Mouse (Mus musculus): ENCODE data around the gene Gm49378. TPM values are rescaled to one million over a fixed set of nuclear protein-coding genes. Genes with fewer than 3 reads are reported as not detected.

Gene Gm49378
- 1.5 and 1.6 TPM in 2 replicates for polyA plus RNA-seq (2015; fragmentation: Nextera tagmentation; extraction: Ambion mirVana)

DNA sequence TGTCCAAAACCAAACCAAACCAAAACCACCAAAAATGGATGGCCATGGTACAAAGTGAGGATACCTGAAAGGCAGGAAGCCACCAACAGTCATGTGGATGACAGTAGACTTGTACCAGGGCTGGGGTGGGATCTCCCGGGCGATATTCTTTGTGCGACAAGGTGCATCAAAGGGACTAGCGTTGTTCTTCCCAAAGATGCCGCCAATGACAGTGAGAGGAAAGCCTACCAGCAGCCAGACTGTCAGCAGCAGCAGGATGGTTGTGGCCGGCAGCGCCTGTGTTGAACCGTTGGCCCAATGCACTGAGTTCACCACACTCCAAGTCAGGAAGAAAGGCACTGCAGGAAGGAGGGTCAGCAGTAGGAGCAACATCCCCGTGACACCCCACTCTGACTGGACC is at the start of gene Gm49378:
Gene Gm49378, minus strand, starts transcription at position 101 of the 400 bp plus-strand sequence.
- Histone ChIP-seq H3K4me2 (replicated peaks; ENCODE audit: low read depth, low read length) (no peak within 1 kb of the TSS), H3K4me1 (ENCODE audit: insufficient read depth, low read length) (peaks cover 16% of the 10 kb centered on the region), H3K27me3 (ENCODE audit: insufficient read depth, low read length) (no peaks in the 10 kb centered on the region), H3K27ac (ENCODE audit: low read length) (no peak within 1 kb of the TSS), H3K9ac (replicated peaks; ENCODE audit: low read length) (no peak within 1 kb of the TSS), H3K9me3 (ENCODE audit: low read length) (no peaks in the 10 kb centered on the region), H3K36me3 (ENCODE audit: insufficient read depth, low read length) (peaks cover 44% of the 10 kb centered on the region), H3K4me3 (ENCODE audit: low read length) (no peak within 1 kb of the TSS)
- 91% methylated on average over 9 of the region's 9 CpGs for WGBS
- no peak for ATAC-seq (ENCODE audit: low FRiP score, low TSS enrichment)

- ATAC-seq (ENCODE audit: low FRiP score, low TSS enrichment): peak; percentile 16
Observed at GRCm38 (mm10) chr14:55682118-55682493, 44.4 kb upstream of the Gm49378 start.

GRCm38 (mm10) chr14:55681160-55682117 is 43.7 kb upstream of the Gm49378 start, which contains the start of gene Tinf2:
Gene Tinf2 (minus strand): TSS chr14:55681820.
- H3K9me3 ChIP-seq (ENCODE audit: low read length): no peaks in the 10 kb centered on the region
- H3K9ac ChIP-seq (replicated peaks; ENCODE audit: low read length): peak within 1 kb of the TSS; percentile 83
- H3K27ac ChIP-seq (ENCODE audit: low read length): peak within 1 kb of the TSS; percentile 90
- H3K4me3 ChIP-seq (ENCODE audit: low read length): peak within 1 kb of the TSS; percentile 70
- peaks cover 12% of the 10 kb centered on the region; the same call in 1 of the 2 replicates for H3K4me1 ChIP-seq (ENCODE audit: insufficient read depth, low read length)
- WGBS: under 1% methylated on average over 66 of the region's 66 CpGs
- no peaks in the 10 kb centered on the region for H3K27me3 ChIP-seq (ENCODE audit: insufficient read depth, low read length)
- H3K4me2 ChIP-seq (replicated peaks; ENCODE audit: low read depth, low read length): peak within 1 kb of the TSS; percentile 78
- ATAC-seq (ENCODE audit: low FRiP score, low TSS enrichment): peak; percentile 98
- peaks cover 37% of the 10 kb centered on the region for H3K36me3 ChIP-seq (ENCODE audit: insufficient read depth, low read length)

More at GRCm38 (mm10) chr14:55682118-55682493, 44.4 kb upstream of the Gm49378 start:
- H3K27ac ChIP-seq (ENCODE audit: low read length): peak overlapping the region; percentile 90; the same call in 1 of the 2 replicates
- peaks cover 12% of the 10 kb centered on the region; the same call in 1 of the 2 replicates for H3K4me1 ChIP-seq (ENCODE audit: insufficient read depth, low read length)
- H3K36me3 ChIP-seq (ENCODE audit: insufficient read depth, low read length): peaks cover 31% of the 10 kb centered on the region
- WGBS: 14% methylated on average over 3 of the region's 3 CpGs
- H3K27me3 ChIP-seq (ENCODE audit: insufficient read depth, low read length): no peaks in the 10 kb centered on the region
- H3K9me3 ChIP-seq (ENCODE audit: low read length): no peaks in the 10 kb centered on the region
- H3K4me2 ChIP-seq (replicated peaks; ENCODE audit: low read depth, low read length): peak overlapping the region; percentile 78
- peak overlapping the region; percentile 70 for H3K4me3 ChIP-seq (ENCODE audit: low read length)
- peak overlapping the region; percentile 83 for H3K9ac ChIP-seq (replicated peaks; ENCODE audit: low read length)

GRCm38 (mm10) chr14:55677615-55678014 is 39.9 kb upstream of the Gm49378 start:
- Histone ChIP-seq H3K4me3 (ENCODE audit: low read length) (no peak overlapping the region), H3K9ac (replicated peaks; ENCODE audit: low read length) (no peak overlapping the region), H3K27ac (ENCODE audit: low read length) (no peak overlapping the region), H3K4me2 (replicated peaks; ENCODE audit: low read depth, low read length) (no peak overlapping the region), H3K27me3 (ENCODE audit: insufficient read depth, low read length) (no peaks in the 10 kb centered on the region), H3K4me1 (ENCODE audit: insufficient read depth, low read length) (peaks cover 16% of the 10 kb centered on the region), H3K9me3 (ENCODE audit: low read length) (no peaks in the 10 kb centered on the region), H3K36me3 (ENCODE audit: insufficient read depth, low read length) (peaks cover 51% of the 10 kb centered on the region)
- WGBS: 90% methylated on average over 4 of the region's 4 CpGs
- no peak for ATAC-seq (ENCODE audit: low FRiP score, low TSS enrichment)

DNA sequence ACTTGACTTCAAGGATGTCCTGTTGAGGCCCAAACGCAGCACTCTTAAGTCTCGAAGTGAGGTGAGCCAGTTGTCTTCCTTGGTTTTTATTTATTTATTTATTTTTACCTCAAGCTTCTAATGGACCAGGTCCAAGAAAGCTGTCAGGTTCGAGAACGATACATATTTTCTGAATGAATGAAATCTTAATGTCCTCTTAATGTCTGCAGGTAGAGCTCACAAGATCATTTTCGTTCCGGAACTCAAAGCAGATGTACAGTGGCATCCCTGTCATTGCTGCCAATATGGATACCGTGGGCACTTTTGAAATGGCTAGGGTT is 35.0 kb upstream of the Gm49378 start:
- Histone ChIP-seq H3K4me2 (replicated peaks; ENCODE audit: low read depth, low read length) (peak overlapping the region; percentile 74), H3K27ac (ENCODE audit: low read length) (peak overlapping the region; percentile 13; the same call in 1 of the 2 replicates), H3K4me1 (ENCODE audit: insufficient read depth, low read length) (peaks cover 15% of the 10 kb centered on the region), H3K27me3 (ENCODE audit: insufficient read depth, low read length) (no peaks in the 10 kb centered on the region), H3K9me3 (ENCODE audit: low read length) (no peaks in the 10 kb centered on the region), H3K4me3 (ENCODE audit: low read length) (peak overlapping the region; percentile 94), H3K36me3 (ENCODE audit: insufficient read depth, low read length) (peaks cover 32% of the 10 kb centered on the region), H3K9ac (replicated peaks; ENCODE audit: low read length) (peak overlapping the region; percentile 61)
- no peak for ATAC-seq (ENCODE audit: low FRiP score, low TSS enrichment)
- WGBS: 77% methylated on average over 7 of the region's 7 CpGs

DNA sequence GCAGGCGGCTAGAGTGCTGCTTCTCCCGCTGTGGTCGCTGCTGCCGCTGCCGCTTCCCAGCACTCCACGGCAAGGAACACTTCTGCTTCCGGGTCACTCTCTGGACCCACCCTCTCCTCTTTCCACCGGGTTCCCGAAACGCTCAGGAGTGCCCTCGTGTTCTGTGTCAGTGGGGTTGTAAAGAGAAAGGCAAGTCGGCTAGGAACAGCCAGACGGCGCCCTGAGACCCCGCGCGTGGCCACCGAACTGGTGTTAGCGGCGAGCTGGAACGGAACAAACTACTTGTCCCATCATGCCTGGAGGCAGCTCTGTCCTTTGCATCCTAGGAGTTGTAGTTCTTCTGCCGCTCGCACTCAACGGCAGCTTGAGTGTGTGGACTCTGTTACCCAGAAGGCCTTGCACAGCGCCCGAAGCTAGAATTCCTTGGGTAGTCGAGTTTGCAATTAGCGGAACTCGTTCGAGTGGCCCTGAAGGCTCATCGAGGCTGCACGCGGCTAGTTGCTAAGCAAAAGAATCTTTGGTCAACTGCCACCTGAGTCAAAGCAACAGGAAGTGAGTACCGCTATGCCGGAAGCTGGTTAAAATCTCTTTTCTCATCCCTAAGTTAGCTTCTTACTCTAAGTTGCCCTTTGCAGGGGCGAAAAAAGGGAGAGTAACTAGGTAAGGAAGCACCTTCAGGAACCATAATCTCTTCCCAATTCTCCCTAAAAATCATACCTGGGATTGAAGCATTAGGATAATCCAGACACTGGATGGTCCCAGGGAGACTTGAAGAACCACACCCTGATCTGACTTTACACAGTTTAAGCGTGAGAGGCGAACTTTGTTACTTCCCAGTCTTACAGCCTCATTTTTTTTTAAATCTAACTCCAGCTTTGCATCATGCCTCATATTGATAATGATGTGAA is 34.4 kb upstream of the Gm49378 start, which contains the start of the genes Gmpr2 and Nedd8:
Gene Gmpr2, plus strand, starts transcription at position 109 of the 908 bp plus-strand sequence.
Gene Nedd8, minus strand, starts transcription at position 292 of the 908 bp plus-strand sequence.
- Histone ChIP-seq H3K9me3 (ENCODE audit: low read length) (no peaks in the 10 kb centered on the region), H3K9ac (replicated peaks; ENCODE audit: low read length) (peak within 1 kb of the TSS; percentile 88), H3K27me3 (ENCODE audit: insufficient read depth, low read length) (no peaks in the 10 kb centered on the region), H3K4me3 (ENCODE audit: low read length) (peak within 1 kb of the TSS; percentile 94), H3K36me3 (ENCODE audit: insufficient read depth, low read length) (peaks cover 26% of the 10 kb centered on the region), H3K4me2 (replicated peaks; ENCODE audit: low read depth, low read length) (peak within 1 kb of the TSS; percentile 74), H3K4me1 (ENCODE audit: insufficient read depth, low read length) (peaks cover 15% of the 10 kb centered on the region), H3K27ac (ENCODE audit: low read length) (peak within 1 kb of the TSS; percentile 87)
- peak; percentile 99 for ATAC-seq (ENCODE audit: low FRiP score, low TSS enrichment)
- under 1% methylated on average over 38 of the region's 38 CpGs for WGBS

GRCm38 (mm10) chr14:55671486-55671832 is 33.8 kb upstream of the Gm49378 start:
- H3K4me1 ChIP-seq (ENCODE audit: insufficient read depth, low read length): peaks cover 15% of the 10 kb centered on the region
- under 1% methylated on average over 12 of the region's 12 CpGs for WGBS
- H3K9me3 ChIP-seq (ENCODE audit: low read length): no peaks in the 10 kb centered on the region
- peak overlapping the region; percentile 87 for H3K27ac ChIP-seq (ENCODE audit: low read length)
- peak overlapping the region; percentile 94 for H3K4me3 ChIP-seq (ENCODE audit: low read length)
- no peaks in the 10 kb centered on the region for H3K27me3 ChIP-seq (ENCODE audit: insufficient read depth, low read length)
- peak overlapping the region; percentile 74 for H3K4me2 ChIP-seq (replicated peaks; ENCODE audit: low read depth, low read length)
- ATAC-seq (ENCODE audit: low FRiP score, low TSS enrichment): peak; percentile 68
- H3K9ac ChIP-seq (replicated peaks; ENCODE audit: low read length): peak overlapping the region; percentile 88
- peaks cover 23% of the 10 kb centered on the region for H3K36me3 ChIP-seq (ENCODE audit: insufficient read depth, low read length)

- Histone ChIP-seq H3K4me1 (ENCODE audit: insufficient read depth, low read length) (peaks cover 10% of the 10 kb centered on the region; the same call in 1 of the 2 replicates), H3K4me2 (replicated peaks; ENCODE audit: low read depth, low read length) (peak overlapping the region; percentile 60; the same call in 1 of the 2 replicates), H3K36me3 (ENCODE audit: insufficient read depth, low read length) (peaks cover 20% of the 10 kb centered on the region), H3K9me3 (ENCODE audit: low read length) (no peaks in the 10 kb centered on the region), H3K4me3 (ENCODE audit: low read length) (peak overlapping the region; percentile 84), H3K9ac (replicated peaks; ENCODE audit: low read length) (no peak overlapping the region), H3K27ac (ENCODE audit: low read length) (no peak overlapping the region; the same call in 1 of the 2 replicates), H3K27me3 (ENCODE audit: insufficient read depth, low read length) (no peaks in the 10 kb centered on the region)
- ATAC-seq (ENCODE audit: low FRiP score, low TSS enrichment): peak; percentile 20; the same call in 1 of the 2 replicates
- WGBS: 45% methylated on average over 2 of the region's 2 CpGs
Observed at GRCm38 (mm10) chr14:55660636-55661035, 22.9 kb upstream of the Gm49378 start.

- peaks cover 10% of the 10 kb centered on the region; the same call in 1 of the 2 replicates for H3K4me1 ChIP-seq (ENCODE audit: insufficient read depth, low read length)
Observed at GRCm38 (mm10) chr14:55659960-55660573, 22.4 kb upstream of the Gm49378 start, which contains the start of gene Mdp1. Gene Mdp1 (minus strand): TSS chr14:55660508.

More at GRCm38 (mm10) chr14:55659960-55660573, 22.4 kb upstream of the Gm49378 start, which contains the start of gene Mdp1:
- peak within 1 kb of the TSS; percentile 26 for H3K27ac ChIP-seq (ENCODE audit: low read length)
- peak; percentile 94 for ATAC-seq (ENCODE audit: low FRiP score, low TSS enrichment)
- WGBS: under 1% methylated on average over 39 of the region's 39 CpGs
- H3K4me2 ChIP-seq (replicated peaks; ENCODE audit: low read depth, low read length): peak within 1 kb of the TSS; percentile 60
- no peaks in the 10 kb centered on the region for H3K9me3 ChIP-seq (ENCODE audit: low read length)
- peaks cover 20% of the 10 kb centered on the region for H3K36me3 ChIP-seq (ENCODE audit: insufficient read depth, low read length)
- peak within 1 kb of the TSS; percentile 82 for H3K9ac ChIP-seq (replicated peaks; ENCODE audit: low read length)
- H3K4me3 ChIP-seq (ENCODE audit: low read length): peak within 1 kb of the TSS; percentile 84
- H3K27me3 ChIP-seq (ENCODE audit: insufficient read depth, low read length): no peaks in the 10 kb centered on the region

Data from kidney, embryonic 16.5 days (tissue).